Mouse (Mus musculus): ENCODE data around the gene Cyp4f17.
A peak's percentile ranks its signal among the peaks of the same experiment; 100 is the strongest.
"Not testable (repeated sequence)": the region's sequence is repeated elsewhere in the genome, so short reads cannot be mapped to it uniquely, and the experiment has no call there.

Gene Cyp4f17

GRCm38 (mm10) chr17:32505851-32506728 is at the start of gene Cyp4f17:
Gene Cyp4f17, plus strand, starts transcription at chr17:32506050.
- DNase-seq: no peak

DNA sequence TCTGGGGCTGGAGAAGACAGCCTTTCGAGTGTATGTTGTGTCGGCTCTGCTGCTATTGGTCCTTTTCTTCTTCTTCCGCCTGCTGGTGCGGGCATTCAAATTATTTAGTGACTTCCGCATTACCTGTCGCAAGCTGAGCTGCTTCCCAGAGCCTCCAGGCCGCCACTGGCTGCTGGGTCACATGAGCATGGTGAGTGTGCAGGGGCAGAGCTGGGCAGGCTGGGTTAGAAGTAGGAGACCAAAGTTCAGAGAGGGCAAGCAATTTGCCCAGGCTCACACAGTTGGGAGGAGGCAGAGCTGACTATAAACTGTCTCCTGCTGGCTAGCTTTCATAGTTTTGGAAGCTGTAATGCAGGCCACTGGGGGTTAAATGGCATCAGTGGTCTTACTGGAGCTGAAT is 37.4 kb upstream of the Cyp4f17 start:
- DNase-seq: no peak

DNA sequence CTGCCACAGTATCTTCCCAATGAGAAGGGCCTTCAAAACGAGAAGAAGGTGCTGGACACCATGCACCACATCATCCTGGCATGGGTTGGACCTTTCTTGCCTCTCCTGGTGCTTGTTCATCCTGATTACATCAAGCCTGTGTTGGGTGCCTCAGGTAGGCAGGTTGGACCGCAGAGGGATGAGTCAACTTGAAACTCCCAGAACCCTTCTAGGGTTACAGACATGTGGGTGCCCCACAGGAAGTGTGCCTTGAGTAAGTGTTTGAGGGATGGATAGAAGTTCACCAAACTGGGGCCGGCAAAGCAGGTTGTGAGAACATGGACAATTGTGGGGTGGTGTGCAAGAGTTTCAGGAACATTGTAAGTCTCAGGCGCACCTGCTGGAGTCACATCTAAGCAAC is 35.1 kb upstream of the Cyp4f17 start:
- no peak for DNase-seq

DNA sequence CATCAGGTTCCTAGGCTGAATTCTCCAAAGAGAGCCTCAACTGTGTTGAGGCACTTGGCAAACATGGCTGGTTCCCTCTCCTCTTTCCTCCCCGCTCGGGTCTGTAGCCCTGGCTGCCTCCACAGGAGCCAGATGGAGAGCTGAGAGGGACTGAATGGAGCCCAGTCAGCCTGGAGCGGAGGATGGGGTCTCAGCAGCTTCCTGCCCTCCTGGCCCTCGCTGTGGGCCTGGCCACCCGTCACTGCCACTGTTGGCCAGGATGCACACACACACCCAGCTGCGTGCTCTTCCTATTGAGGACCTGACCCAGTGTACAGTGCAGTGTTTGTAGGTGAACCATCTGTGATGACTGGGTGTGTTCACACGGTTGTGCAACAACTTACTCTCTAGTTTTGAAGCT is 33.7 kb upstream of the Cyp4f17 start:
- DNase-seq: peak; percentile 30

DNA sequence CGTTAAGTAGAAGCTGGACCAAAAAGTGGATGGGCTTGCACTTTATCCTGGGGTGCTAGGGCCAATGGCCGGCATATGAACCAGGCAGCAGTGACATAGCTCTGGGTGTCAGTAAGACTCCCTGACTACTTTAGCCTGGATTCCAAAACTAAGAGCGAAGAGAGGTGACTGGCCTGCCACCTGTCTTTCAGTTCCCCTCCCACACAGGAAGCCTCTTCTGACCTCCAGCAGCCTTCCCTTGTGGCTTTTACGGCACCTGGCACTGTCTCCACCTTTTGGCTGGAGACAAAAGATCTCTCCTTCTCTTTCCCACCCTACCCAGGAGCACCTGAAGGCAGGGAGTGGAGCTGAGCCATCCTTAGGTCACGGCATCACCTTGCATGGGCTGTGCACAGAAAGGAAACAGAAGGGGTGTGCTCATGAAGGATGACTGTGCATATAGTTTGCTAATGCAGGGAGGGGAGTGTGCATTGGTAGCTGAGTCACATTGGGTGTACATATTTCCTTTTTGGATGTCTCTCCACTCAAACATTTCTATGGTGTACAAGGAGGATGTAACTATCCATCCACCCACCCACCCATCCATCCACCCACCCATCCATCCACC is 30.8 kb upstream of the Cyp4f17 start:
- DNase-seq: no peak

GRCm38 (mm10) chr17:32477204-32477603 is 28.6 kb upstream of the Cyp4f17 start:
- no peak for DNase-seq

DNA sequence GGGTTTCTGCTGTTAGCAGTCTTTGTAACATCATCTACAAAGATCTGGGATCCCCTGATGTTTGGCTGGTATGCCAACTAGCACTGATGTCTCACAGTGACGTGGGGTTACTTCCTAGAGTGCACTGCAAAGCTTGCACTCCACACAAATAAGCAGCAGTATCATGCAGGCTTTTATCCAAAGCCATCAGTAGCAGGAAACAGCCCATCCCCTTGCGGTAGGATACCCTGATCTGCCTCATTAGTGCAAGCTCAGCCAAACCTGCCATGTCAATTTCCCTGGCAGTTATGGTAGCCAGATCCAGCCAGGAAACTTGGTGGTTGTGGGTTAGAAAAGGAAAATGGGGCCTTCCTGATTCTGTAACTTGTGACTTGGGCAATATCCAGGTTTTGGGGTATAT is 27.1 kb upstream of the Cyp4f17 start:
- DNase-seq: no peak

DNA sequence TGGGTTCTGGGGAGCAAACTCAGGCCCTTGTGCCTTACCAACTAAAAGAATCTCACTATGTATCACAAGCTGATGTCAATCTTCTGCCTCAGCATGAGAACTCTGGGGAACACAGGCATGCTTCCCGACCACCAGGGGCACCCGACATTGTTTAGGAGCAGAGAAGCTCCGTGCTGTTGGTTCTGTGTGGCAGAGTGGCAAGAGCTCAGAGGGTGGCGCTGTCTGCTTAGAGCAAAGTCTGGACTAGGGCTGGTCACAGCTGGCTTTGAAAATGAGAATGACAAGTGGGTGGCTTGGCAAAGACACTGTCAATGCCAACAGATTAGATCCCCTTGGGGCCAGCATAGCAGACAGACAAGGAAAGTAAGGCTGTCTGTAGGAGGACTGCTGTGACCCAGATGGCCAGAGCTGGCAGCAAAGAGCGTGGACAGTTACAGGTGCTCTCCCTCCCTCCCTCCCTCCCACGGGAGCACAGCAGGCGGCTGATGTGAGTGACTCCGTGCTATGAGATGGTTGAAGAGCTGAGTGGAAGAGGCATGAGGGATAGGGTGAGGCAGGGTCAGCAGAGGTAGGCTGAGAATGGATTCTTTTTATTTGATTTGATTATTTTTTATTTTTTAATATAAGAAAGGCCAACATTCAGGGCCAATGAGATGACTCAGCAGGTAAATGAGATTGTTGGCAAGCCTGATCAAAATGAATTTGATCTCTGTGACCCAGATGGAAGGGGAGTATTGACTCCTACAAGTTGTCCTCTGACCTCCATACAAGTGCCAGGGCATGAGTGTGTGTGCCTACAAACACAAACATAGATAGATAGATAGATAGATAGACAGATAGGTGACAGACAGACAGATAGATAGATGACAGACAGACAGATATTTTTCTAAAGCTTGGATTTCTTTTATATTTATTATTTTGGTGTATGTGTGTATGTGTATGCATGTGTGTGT is 26.0 kb upstream of the Cyp4f17 start:
- peak; percentile 7 for DNase-seq

DNA sequence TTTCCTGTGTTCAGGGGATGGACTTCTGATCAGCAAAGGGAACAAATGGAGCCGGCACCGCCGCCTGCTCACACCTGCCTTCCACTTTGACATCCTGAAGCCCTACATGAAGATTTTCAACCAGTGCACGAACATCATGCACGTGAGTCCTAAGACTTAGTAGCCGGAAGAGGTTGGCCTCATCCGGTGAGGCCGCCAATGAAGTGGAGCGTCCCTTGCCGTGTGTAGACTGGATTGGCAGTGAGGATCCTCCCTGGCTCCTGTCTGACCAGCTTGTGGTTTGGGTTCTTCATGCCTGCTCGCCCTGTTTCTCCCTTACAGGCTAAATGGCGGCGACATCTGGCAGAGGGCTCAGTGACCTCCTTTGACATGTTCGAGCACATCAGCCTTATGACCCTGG is 24.1 kb upstream of the Cyp4f17 start:
- no peak for DNase-seq

- DNase-seq: peak; percentile 22
Observed at GRCm38 (mm10) chr17:32483200-32483599, 22.6 kb upstream of the Cyp4f17 start.

GRCm38 (mm10) chr17:32492349-32492980 is 13.4 kb upstream of the Cyp4f17 start:
- no peak for DNase-seq

DNA sequence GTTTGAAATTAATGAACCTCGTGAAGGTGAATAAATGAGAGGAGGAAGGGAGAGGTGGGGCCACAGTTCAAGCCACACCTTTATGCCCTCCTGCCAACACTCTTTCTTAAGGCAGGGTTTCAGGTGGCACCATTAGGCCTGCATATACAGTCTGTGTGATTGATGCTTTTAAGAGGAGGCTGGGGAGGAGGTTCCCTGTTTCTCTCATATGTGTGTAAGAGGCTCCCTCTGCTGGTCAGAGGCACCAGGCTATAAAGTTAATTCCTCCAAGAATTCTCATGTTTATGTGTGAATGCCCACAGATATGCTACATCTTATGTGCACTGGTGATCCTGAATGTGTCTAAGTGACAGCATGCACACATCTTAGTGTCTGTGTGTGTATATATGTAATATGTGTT is 11.2 kb upstream of the Cyp4f17 start:
- DNase-seq: peak; percentile 73

DNA sequence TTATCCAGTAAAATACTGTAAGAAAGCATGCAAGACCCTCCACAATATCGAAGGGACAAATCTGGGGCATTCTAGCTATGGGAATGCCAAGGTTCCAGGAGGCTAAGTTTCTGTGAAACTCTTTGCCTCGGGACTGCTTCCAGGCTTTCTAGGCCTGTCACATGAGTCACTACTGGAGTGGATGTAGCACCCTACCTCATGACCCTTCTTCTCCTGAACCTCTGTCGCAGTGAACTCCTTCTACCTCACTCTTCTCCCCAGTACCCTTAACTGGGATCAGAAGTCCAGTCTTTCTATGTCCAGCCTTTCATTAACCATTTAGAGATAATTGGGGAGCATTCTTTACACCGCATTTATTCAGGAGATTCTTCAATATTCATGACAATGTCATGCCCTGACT is 5.3 kb upstream of the Cyp4f17 start:
- not testable (repeated sequence) for DNase-seq

- no peak for DNase-seq
Observed at GRCm38 (mm10) chr17:32501051-32501450, 4.8 kb upstream of the Cyp4f17 start.

- no peak for DNase-seq
Observed at GRCm38 (mm10) chr17:32503111-32503510, 2.7 kb upstream of the Cyp4f17 start.

DNA sequence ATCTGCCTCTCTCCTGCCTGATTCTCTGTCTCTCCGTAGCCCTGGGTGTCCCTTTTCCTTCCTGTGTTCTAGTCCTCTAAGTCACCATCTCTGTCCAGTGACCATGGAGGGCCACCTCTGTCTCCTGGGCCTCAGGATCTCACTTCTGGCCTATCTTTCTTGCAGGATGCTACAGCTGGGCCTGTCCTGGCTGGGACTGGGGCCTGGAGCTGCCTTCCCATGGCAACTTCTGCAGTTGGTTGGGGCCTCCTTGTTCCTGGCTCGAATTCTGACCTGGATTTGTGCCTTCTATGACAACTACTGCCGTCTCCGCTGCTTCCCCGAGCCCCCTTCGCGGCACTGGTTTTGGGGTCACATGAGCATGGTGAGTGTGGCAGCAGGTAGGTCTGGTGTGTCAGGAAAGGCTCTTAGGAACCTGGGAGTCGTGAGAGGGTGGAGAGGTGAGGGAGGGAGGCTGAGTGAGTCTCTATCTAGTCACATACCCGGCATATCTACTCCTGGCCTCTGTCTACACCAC is 937 bp downstream of the Cyp4f17 start:
- no peak for DNase-seq

GRCm38 (mm10) chr17:32516126-32516525 is 10.3 kb downstream of the Cyp4f17 start:
- no peak for DNase-seq

GRCm38 (mm10) chr17:32521981-32522380 is 16.1 kb downstream of the Cyp4f17 start:
- DNase-seq: no peak

GRCm38 (mm10) chr17:32522386-32522785 is 16.5 kb downstream of the Cyp4f17 start:
- DNase-seq: no peak

- no peak for DNase-seq
Observed at GRCm38 (mm10) chr17:32522816-32523215, 17.0 kb downstream of the Cyp4f17 start.

- no peak for DNase-seq
Observed at GRCm38 (mm10) chr17:32523895-32524294, 18.0 kb downstream of the Cyp4f17 start.

DNA sequence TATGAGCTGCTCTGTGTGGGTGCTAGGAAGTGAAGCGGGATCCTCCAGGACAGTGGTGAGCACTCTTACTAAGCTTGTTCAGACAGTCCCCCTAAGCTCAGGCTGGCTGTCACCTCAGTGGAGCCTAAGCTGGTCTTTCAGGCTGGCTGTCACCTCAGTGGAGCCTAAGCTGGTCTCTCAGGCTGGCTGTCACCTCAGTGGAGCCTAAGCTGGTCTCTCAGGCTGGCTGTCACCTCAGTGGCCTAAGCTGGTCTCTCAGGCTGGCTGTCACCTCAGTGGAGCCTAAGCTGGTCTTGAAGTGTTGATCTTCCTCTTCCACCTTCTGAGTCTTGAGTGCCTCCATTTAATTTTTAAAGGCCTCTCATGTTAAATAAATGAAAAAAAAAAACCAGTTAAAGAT is 20.5 kb downstream of the Cyp4f17 start:
- not testable (repeated sequence) for DNase-seq

- DNase-seq: no peak
Observed at GRCm38 (mm10) chr17:32527748-32528147, 21.9 kb downstream of the Cyp4f17 start.
